Mouse (Mus musculus): ENCODE results near the gene Olfr340. TPM values are rescaled to one million over a fixed set of nuclear protein-coding genes. Genes with fewer than 3 reads are reported as not detected.
"Not testable (repeated sequence)": the region's sequence is repeated elsewhere in the genome, so short reads cannot be mapped to it uniquely, and the experiment has no call there.

Olfr340 gene
- polyA plus RNA-seq (2015; fragmentation: Nextera tagmentation; extraction: Ambion mirVana): not detected in 2 replicates

DNA sequence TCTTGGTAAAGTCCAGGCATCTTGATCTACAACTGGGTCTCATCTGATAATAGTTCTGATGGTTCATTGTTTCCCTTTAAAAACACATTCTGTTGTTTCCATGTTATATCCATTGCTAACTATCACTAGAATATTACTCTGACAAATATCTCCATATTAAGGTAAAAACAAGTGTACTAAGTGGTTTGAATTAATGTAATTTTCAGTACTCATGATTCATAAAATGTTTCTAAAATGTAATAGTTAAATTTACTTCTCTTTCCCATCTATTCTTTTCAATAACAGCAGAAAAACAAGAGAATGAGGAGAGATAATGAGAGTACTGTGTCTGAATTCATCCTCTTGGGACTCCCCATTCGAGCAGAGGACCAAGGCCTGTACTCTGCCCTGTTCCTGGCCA is at the start of gene Olfr340:
Olfr340 (plus strand) TSS at position 301 of the 400 bp plus-strand sequence.
- Histone ChIP-seq H3K27me3 (no peaks in the 10 kb centered on the region), H3K9me3 (peaks cover 32% of the 10 kb centered on the region), H3K4me3 (no peak within 1 kb of the TSS), H3K4me1 (replicated peaks) (no peaks in the 10 kb centered on the region), H3K4me2 (no peak within 1 kb of the TSS), H3K9ac (no peak within 1 kb of the TSS), H3K27ac (replicated peaks) (no peak within 1 kb of the TSS), H3K36me3 (no peaks in the 10 kb centered on the region)
- no peak for ATAC-seq (ENCODE audit: low read depth)
- WGBS: 70% methylated on average over 1 of the region's 1 CpGs

GRCm38 (mm10) chr2:36415174-36415573 is 37.2 kb upstream of the Olfr340 start:
- H3K9me3 ChIP-seq; H3K4me2 ChIP-seq; H3K27me3 ChIP-seq; ATAC-seq (ENCODE audit: low read depth); H3K4me3 ChIP-seq; H3K36me3 ChIP-seq; H3K9ac ChIP-seq; H3K4me1 ChIP-seq (replicated peaks); H3K27ac ChIP-seq (replicated peaks): not testable (repeated sequence)
- WGBS: 87% methylated on average over 3 of the region's 3 CpGs

GRCm38 (mm10) chr2:36415591-36415990 is 36.8 kb upstream of the Olfr340 start:
- not testable (repeated sequence) for H3K27me3 ChIP-seq; ATAC-seq (ENCODE audit: low read depth); H3K36me3 ChIP-seq; H3K27ac ChIP-seq (replicated peaks); H3K9me3 ChIP-seq; H3K4me1 ChIP-seq (replicated peaks); H3K4me3 ChIP-seq; H3K9ac ChIP-seq; H3K4me2 ChIP-seq
- 86% methylated on average over 7 of the region's 7 CpGs for WGBS

DNA sequence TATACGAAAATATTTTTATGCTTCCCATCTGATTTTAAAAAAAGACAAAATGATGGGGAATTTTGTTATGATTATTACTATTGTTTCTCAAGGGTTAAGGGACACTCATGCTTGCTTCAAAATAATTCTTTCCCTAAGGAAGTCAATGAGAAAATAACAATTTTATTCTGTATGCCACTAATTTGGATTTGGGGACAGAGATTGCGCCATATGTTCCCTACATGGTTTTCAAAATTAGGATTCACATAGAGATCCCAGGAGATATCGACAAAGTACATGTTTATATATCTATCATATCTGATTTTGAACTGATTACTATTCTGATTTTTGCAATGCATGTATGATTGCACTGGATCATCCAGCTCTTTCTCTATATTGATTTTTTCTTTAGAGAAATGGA is 33.7 kb upstream of the Olfr340 start, which contains the start of gene Olfr339:
Olfr339 (plus strand) TSS at position 301 of the 400 bp plus-strand sequence.
- H3K27me3 ChIP-seq: no peaks in the 10 kb centered on the region
- H3K4me2 ChIP-seq: no peak within 1 kb of the TSS
- 89% methylated on average over 3 of the region's 3 CpGs for WGBS
- ATAC-seq (ENCODE audit: low read depth): no peak
- no peak within 1 kb of the TSS for H3K9ac ChIP-seq
- no peak within 1 kb of the TSS for H3K27ac ChIP-seq (replicated peaks)
- H3K36me3 ChIP-seq: no peaks in the 10 kb centered on the region
- no peaks in the 10 kb centered on the region for H3K4me1 ChIP-seq (replicated peaks)
- peaks cover 3% of the 10 kb centered on the region; the same call in 1 of the 2 replicates for H3K9me3 ChIP-seq
- no peak within 1 kb of the TSS for H3K4me3 ChIP-seq

GRCm38 (mm10) chr2:36473634-36474033 is 21.2 kb downstream of the Olfr340 start:
- H3K4me1 ChIP-seq (replicated peaks): no peaks in the 10 kb centered on the region
- no peak overlapping the region for H3K27ac ChIP-seq (replicated peaks)
- no peak overlapping the region for H3K9ac ChIP-seq
- H3K4me2 ChIP-seq: no peak overlapping the region
- H3K9me3 ChIP-seq: peaks cover 25% of the 10 kb centered on the region
- no peak overlapping the region for H3K4me3 ChIP-seq
- ATAC-seq (ENCODE audit: low read depth): no peak
- no peaks in the 10 kb centered on the region for H3K36me3 ChIP-seq
- no peaks in the 10 kb centered on the region for H3K27me3 ChIP-seq

GRCm38 (mm10) chr2:36482368-36482767 is 30.0 kb downstream of the Olfr340 start, which contains the start of gene Olfr341:
Olfr341 (minus strand) TSS chr2:36482468.
- Histone ChIP-seq H3K4me1 (replicated peaks) (no peaks in the 10 kb centered on the region), H3K9me3 (peaks cover 9% of the 10 kb centered on the region; the same call in 1 of the 2 replicates), H3K9ac (no peak within 1 kb of the TSS), H3K27me3 (no peaks in the 10 kb centered on the region), H3K4me2 (no peak within 1 kb of the TSS), H3K4me3 (no peak within 1 kb of the TSS), H3K27ac (replicated peaks) (no peak within 1 kb of the TSS), H3K36me3 (no peaks in the 10 kb centered on the region)
- ATAC-seq (ENCODE audit: low read depth): no peak

Other genes with a start within 250 kb of the Olfr340 start
- gene Ptgs1, start 222.2 kb upstream of the Olfr340 start, polyA plus RNA-seq (2015; fragmentation: Nextera tagmentation; extraction: Ambion mirVana): 5.8 and 6.8 TPM in 2 replicates
- 0.04 TPM in 1 of 2 replicates, not detected in the other for gene Olfr338, start 79.1 kb upstream of the Olfr340 start, polyA plus RNA-seq (2015; fragmentation: Nextera tagmentation; extraction: Ambion mirVana)
- gene Olfr339, start 33.6 kb upstream of the Olfr340 start, polyA plus RNA-seq (2015; fragmentation: Nextera tagmentation; extraction: Ambion mirVana): not detected in 2 replicates
- not detected in 2 replicates for gene Olfr341, start 29.9 kb downstream of the Olfr340 start, polyA plus RNA-seq (2015; fragmentation: Nextera tagmentation; extraction: Ambion mirVana)
- not detected in 2 replicates for gene Olfr342, start 72.4 kb downstream of the Olfr340 start, polyA plus RNA-seq (2015; fragmentation: Nextera tagmentation; extraction: Ambion mirVana)
- not detected in 2 replicates for gene Olfr344, start 114.1 kb downstream of the Olfr340 start, polyA plus RNA-seq (2015; fragmentation: Nextera tagmentation; extraction: Ambion mirVana)
- not detected in 2 replicates for gene Olfr345, start 187.5 kb downstream of the Olfr340 start, polyA plus RNA-seq (2015; fragmentation: Nextera tagmentation; extraction: Ambion mirVana)
- not detected in 2 replicates for gene Olfr346, start 233.2 kb downstream of the Olfr340 start, polyA plus RNA-seq (2015; fragmentation: Nextera tagmentation; extraction: Ambion mirVana)